Mouse (Mus musculus) adrenal gland, postnatal 36 days (tissue): ENCODE measurements around the gene Hps1. TPM values are rescaled to one million over a fixed set of nuclear protein-coding genes. Genes with fewer than 3 reads are reported as not detected.
A peak's percentile ranks its signal among the peaks of the same experiment; 100 is the strongest.
"Not testable (repeated sequence)": the region's sequence is repeated elsewhere in the genome, so short reads cannot be mapped to it uniquely, and the experiment has no call there.

Experiments
- DNase-seq, 2 experiments: peaks; one replicate each; pipeline ENCODE4 v3.0.0; 2021; ENCODE audit warnings: mixed read lengths in 1 of 2
- long read RNA-seq, 2 experiments: library from polyadenylated mRNA; stranded (forward); transcript quantifications; one replicate each; pipeline ENCODE4 v2.0.0; 2021; ENCODE audit warnings: borderline sequencing depth in 2 of 2
- total RNA-seq, 2 experiments: library from RNA; stranded (reverse); gene quantifications; 2 replicates each; pipeline ENCODE4 v1.2.3; 2021

Hps1 gene
- 10 to 100 TPM; 22.0 to 28.3 TPM for total RNA-seq
- long read RNA-seq, experiment 1, partial matches to known transcripts = 6 of 11 reads
- long read RNA-seq, experiment 1, other reads (novel, unspliced or antisense) = 2 of 11 reads
- long read RNA-seq, experiment 2, transcript Hps1-208 (20 exons, 2,847 nt) = major isoform, 10 of 18 reads
- long read RNA-seq, experiment 2, partial matches to known transcripts = 3 of 18 reads
- long read RNA-seq, experiment 2, other reads (novel, unspliced or antisense) = 4 of 18 reads

GRCm38 (mm10) chr19:42779531-42780155 is at the start of gene Hps1:
TSS of gene Hps1 (minus strand) at chr19:42779978.
- DNase-seq = peak; percentile 91 to 94

- no peak for DNase-seq
Observed at GRCm38 (mm10) chr19:42829196-42829595, 49.4 kb upstream of the Hps1 start.

GRCm38 (mm10) chr19:42827843-42828242 is 48.1 kb upstream of the Hps1 start:
- no peak for DNase-seq

- DNase-seq = no peak
Observed at GRCm38 (mm10) chr19:42820109-42820508, 40.3 kb upstream of the Hps1 start.

- DNase-seq = no peak
Observed at GRCm38 (mm10) chr19:42817761-42818160, 38.0 kb upstream of the Hps1 start.

GRCm38 (mm10) chr19:42816261-42816660 is 36.5 kb upstream of the Hps1 start:
- no peak for DNase-seq

GRCm38 (mm10) chr19:42810140-42810539 is 30.4 kb upstream of the Hps1 start:
- DNase-seq = no peak

- DNase-seq = no peak
Observed at GRCm38 (mm10) chr19:42809491-42809890, 29.7 kb upstream of the Hps1 start.

GRCm38 (mm10) chr19:42797866-42798265 is 18.1 kb upstream of the Hps1 start:
- DNase-seq = no peak

GRCm38 (mm10) chr19:42795801-42796200 is 16.0 kb upstream of the Hps1 start:
- no peak for DNase-seq

GRCm38 (mm10) chr19:42794914-42795613 is 15.3 kb upstream of the Hps1 start:
- DNase-seq = peak; percentile 89

GRCm38 (mm10) chr19:42788311-42788710 is 8.5 kb upstream of the Hps1 start:
- no peak for DNase-seq

- no peak for DNase-seq
Observed at GRCm38 (mm10) chr19:42785562-42786220, 5.9 kb upstream of the Hps1 start.

GRCm38 (mm10) chr19:42785129-42785528 is 5.4 kb upstream of the Hps1 start:
- no peak for DNase-seq

GRCm38 (mm10) chr19:42780156-42780538 is 369 bp upstream of the Hps1 start:
- not testable (repeated sequence) for DNase-seq

GRCm38 (mm10) chr19:42777801-42778200 is 2.0 kb downstream of the Hps1 start:
- peak; percentile 52 to 74 for DNase-seq

GRCm38 (mm10) chr19:42776813-42777212 is 3.0 kb downstream of the Hps1 start:
- DNase-seq = peak; percentile 21 to 40

- DNase-seq = peak; percentile 80 to 90
Observed at GRCm38 (mm10) chr19:42770141-42770872, 9.5 kb downstream of the Hps1 start.

GRCm38 (mm10) chr19:42769648-42770047 is 10.1 kb downstream of the Hps1 start:
- no peak for DNase-seq

GRCm38 (mm10) chr19:42767361-42767760 is 12.4 kb downstream of the Hps1 start:
- no peak for DNase-seq

GRCm38 (mm10) chr19:42764398-42764797 is 15.4 kb downstream of the Hps1 start:
- no peak for DNase-seq

GRCm38 (mm10) chr19:42756671-42757070 is 23.1 kb downstream of the Hps1 start:
- DNase-seq = peak; percentile 42 to 47
